14 mouse cellular contexts compared by ENCODE assay signal in the genomic region with DNA sequence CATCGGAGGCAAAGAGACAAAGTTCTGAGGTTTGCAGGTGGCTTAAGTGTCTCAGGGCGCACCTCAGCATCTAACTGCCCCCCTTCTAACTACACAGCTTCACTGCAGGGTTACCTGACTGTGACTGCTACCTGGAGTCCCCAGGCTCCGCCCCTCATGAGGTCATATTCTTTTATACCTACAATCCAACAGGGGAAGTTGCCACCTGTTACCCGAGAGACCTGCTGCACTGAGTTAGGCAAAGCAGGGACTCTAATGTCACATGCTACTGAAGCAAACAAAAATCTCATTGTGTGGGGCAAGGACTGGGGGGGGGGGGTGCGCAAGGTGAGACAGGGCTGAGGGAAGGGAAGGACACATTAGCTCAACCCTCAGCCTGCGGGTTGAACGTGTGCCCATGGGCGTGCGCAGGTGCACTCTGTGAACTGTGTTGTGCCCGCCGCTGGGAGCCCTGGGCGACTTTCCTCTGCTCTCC. TPM values are rescaled to one million over a fixed set of nuclear protein-coding genes. Genes with fewer than 3 reads are reported as not detected.
DNase-seq lines count a peak whose midpoint lies in the region; ATAC-seq and TF ChIP-seq lines count a peak whose summit lies in the region.
"Had no signal": no experiment of that assay in that cellular context is flagged by ENCODE, and none has a peak within 500 bp of the region (broad histone marks: within the 10 kb centered on the region; RNA-seq: fewer than 3 reads in every experiment).

Arhgef38 (minus strand) TSS at position 129 of the 475 bp plus-strand sequence.

- no peak within 1 kb of the TSS for H3K9ac ChIP-seq in forebrain, embryonic 11.5 days (ENCODE audit: low read length)
- H3K9ac ChIP-seq in forebrain, embryonic 16.5 days (replicated peaks; ENCODE audit: low read depth, low read length): no peak within 1 kb of the TSS
- H3K9ac ChIP-seq in ES-E14 (ENCODE audit: insufficient read depth, low read depth, low read length, poor library complexity, severe bottlenecking): no peak within 1 kb of the TSS
- H3K9ac ChIP-seq in kidney, embryonic 15.5 days: peak within 1 kb of the TSS; percentile 26; the same call in 1 of the 2 replicates
- H3K9ac ChIP-seq: hindbrain, embryonic 15.5 days had no signal

- in situ Hi-C loops in ES-E14 (cut with MboI; ENCODE audit: low sequenced_read_pairs in 2 of 2, unreplicated experiment in 2 of 2): no loop called here

- H3K9me3 ChIP-seq in forebrain, embryonic 11.5 days (ENCODE audit: control insufficient read depth, low read length): no peaks in the 10 kb centered on the region
- no peaks in the 10 kb centered on the region for H3K9me3 ChIP-seq in forebrain, embryonic 16.5 days (ENCODE audit: control insufficient read depth, low read length)
- no peaks in the 10 kb centered on the region for H3K9me3 ChIP-seq in ES-E14 (ENCODE audit: control insufficient read depth, insufficient read depth, low read depth, low read length)
- H3K9me3 ChIP-seq in kidney, embryonic 15.5 days (replicated peaks): no peaks in the 10 kb centered on the region
- H3K9me3 ChIP-seq: hindbrain, embryonic 15.5 days; megakaryocyte, embryonic 14.5 days had no signal

- H3K27me3 ChIP-seq in forebrain, embryonic 11.5 days (ENCODE audit: control insufficient read depth, insufficient read depth, low read length): no peaks in the 10 kb centered on the region
- H3K27me3 ChIP-seq in forebrain, embryonic 16.5 days (replicated peaks; ENCODE audit: control insufficient read depth, insufficient read depth, low read length): no peaks in the 10 kb centered on the region
- no peaks in the 10 kb centered on the region for H3K27me3 ChIP-seq in kidney, embryonic 15.5 days
- H3K27me3 ChIP-seq: hindbrain, embryonic 15.5 days had no signal

- no peak within 1 kb of the TSS for H3K4me3 ChIP-seq in forebrain, embryonic 11.5 days (ENCODE audit: low read depth, low read length)
- no peak within 1 kb of the TSS for H3K4me3 ChIP-seq in forebrain, embryonic 16.5 days (replicated peaks; ENCODE audit: low read length)
- H3K4me3 ChIP-seq in ES-E14 (ENCODE audit: insufficient read depth in 1 of 2, low read depth in 1 of 2, low read length in 2 of 2, poor library complexity in 1 of 2, severe bottlenecking in 1 of 2): peak within 1 kb of the TSS; percentile 43 to 47; a peak in 3 of 4 replicates
- peak within 1 kb of the TSS; percentile 42 for H3K4me3 ChIP-seq in kidney, embryonic 15.5 days (replicated peaks)
- H3K4me3 ChIP-seq: erythroblast, embryonic 14.5 days; hindbrain, embryonic 15.5 days; megakaryocyte, embryonic 14.5 days had no signal

- WGBS in forebrain, embryonic 11.5 days: 65% methylated on average over 12 of the region's 12 CpGs
- 55% methylated on average over 12 of the region's 12 CpGs for WGBS in forebrain, embryonic 16.5 days
- 46% methylated on average over 11 of the region's 12 CpGs for WGBS in kidney, embryonic 15.5 days

- peak; percentile 50; the same call in 1 of the 2 replicates for ATAC-seq in forebrain, embryonic 11.5 days (replicated peaks; ENCODE audit: low FRiP score)
- ATAC-seq in forebrain, embryonic 16.5 days: no peak
- ATAC-seq in kidney, embryonic 15.5 days (replicated peaks; ENCODE audit: low FRiP score): peak; percentile 91

- DNase-seq in forebrain, embryonic 11.5 days (ENCODE audit: low spot score): no peak
- no peak for DNase-seq in ES-E14 (ENCODE audit: low read depth, low spot score)
- peak; percentile 68 for DNase-seq in lung, postnatal 10 days
- DNase-seq in heart, adult 18-20 months: no peak
- no peak for DNase-seq in right cerebral cortex, adult 18-20 months
- no peak for DNase-seq in embryo, embryonic 10 days (ENCODE audit: low spot score)
- DNase-seq: gastrocnemius, postnatal 14 days; retina, postnatal 1 day; thymus, adult 18-20 months had no signal

- no peaks in the 10 kb centered on the region for H3K36me3 ChIP-seq in forebrain, embryonic 11.5 days (ENCODE audit: control insufficient read depth, insufficient read depth, low read length)
- no peaks in the 10 kb centered on the region for H3K36me3 ChIP-seq in forebrain, embryonic 16.5 days (ENCODE audit: control insufficient read depth, insufficient read depth)
- no peaks in the 10 kb centered on the region for H3K36me3 ChIP-seq in ES-E14 (ENCODE audit: control insufficient read depth, insufficient read depth, low read length, poor library complexity, severe bottlenecking)
- H3K36me3 ChIP-seq in kidney, embryonic 15.5 days: no peaks in the 10 kb centered on the region
- H3K36me3 ChIP-seq: hindbrain, embryonic 15.5 days had no signal

- no peaks in the 10 kb centered on the region for H3K4me1 ChIP-seq in forebrain, embryonic 11.5 days (replicated peaks; ENCODE audit: control insufficient read depth, insufficient read depth, low read length)
- no peaks in the 10 kb centered on the region for H3K4me1 ChIP-seq in forebrain, embryonic 16.5 days (replicated peaks; ENCODE audit: control insufficient read depth, insufficient read depth, low read length)
- H3K4me1 ChIP-seq in ES-E14 (ENCODE audit: control insufficient read depth in 2 of 2, insufficient read depth in 2 of 2, low read length in 2 of 2, poor library complexity in 1 of 2): 0 out of 4 replicates have a peak, but pooled peaks cover 0 to 3% of the 10 kb centered on the region in 2 experiments
- peaks cover 4% of the 10 kb centered on the region for H3K4me1 ChIP-seq in kidney, embryonic 15.5 days
- H3K4me1 ChIP-seq: hindbrain, embryonic 15.5 days; megakaryocyte, embryonic 14.5 days had no signal

- no peak within 1 kb of the TSS for H3K4me2 ChIP-seq in forebrain, embryonic 11.5 days (ENCODE audit: low read depth, low read length, severe bottlenecking)
- no peak within 1 kb of the TSS for H3K4me2 ChIP-seq in forebrain, embryonic 16.5 days (ENCODE audit: low read length)
- H3K4me2 ChIP-seq in kidney, embryonic 15.5 days: peak within 1 kb of the TSS; percentile 46
- H3K4me2 ChIP-seq: hindbrain, embryonic 15.5 days had no signal

- no peak within 1 kb of the TSS for H3K27ac ChIP-seq in forebrain, embryonic 11.5 days (ENCODE audit: low read depth, low read length)
- no peak within 1 kb of the TSS for H3K27ac ChIP-seq in forebrain, embryonic 16.5 days (ENCODE audit: low read length)
- no peak within 1 kb of the TSS for H3K27ac ChIP-seq in ES-E14 (ENCODE audit: insufficient read depth, low read depth, low read length, poor library complexity, severe bottlenecking)
- H3K27ac ChIP-seq in kidney, embryonic 15.5 days: peak within 1 kb of the TSS; percentile 90
- H3K27ac ChIP-seq: hindbrain, embryonic 15.5 days had no signal

TF ChIP-seq in ES-E14, 5 proteins besides CTCF, POLR2A, EP300 and RAD21:
- TF ChIP-seq ZNF384 (IDR thresholded peaks at IDR 0.05; ENCODE audit: low read depth, low read length) (no peak), CHD2 (IDR thresholded peaks at IDR 0.05; ENCODE audit: low read depth, low read length) (no peak), ZC3H11A (IDR thresholded peaks at IDR 0.05; ENCODE audit: borderline replicate concordance, low read depth, low read length) (no peak), HCFC1 (IDR thresholded peaks at IDR 0.05; ENCODE audit: borderline replicate concordance, insufficient read depth, low read length) (no peak)

RNA-seq across cellular contexts. Expression of gene Arhgef38, which starts in this region (rescaled TPM):
- polyA plus RNA-seq in forebrain, embryonic 11.5 days (2014; fragmentation: Nextera tagmentation; extraction: Ambion mirVana): 0.07 TPM in 1 of 2 replicates, not detected in the other
- 0.06 TPM in 1 of 2 replicates, not detected in the other for polyA plus RNA-seq in forebrain, embryonic 16.5 days (2015; fragmentation: Nextera tagmentation; extraction: Ambion mirVana)
- total RNA-seq in ES-E14 (2012; rRNA removed): 1.4 and 4.0 TPM in 2 replicates
- polyA plus RNA-seq in kidney, embryonic 15.5 days (2015; fragmentation: Nextera tagmentation; extraction: Ambion mirVana): 5.0 and 6.6 TPM in 2 replicates
- total RNA-seq in heart, adult 18-20 months (2021): under 1 TPM in 1 of 2 experiments, not detected in 1; 0.13 TPM
- total RNA-seq: gastrocnemius, postnatal 14 days had no signal
- polyA plus RNA-seq: erythroblast, embryonic 14.5 days; hindbrain, embryonic 15.5 days had no signal

Comparison
In these comparisons a context has a peak if more than half of its experiments do, and no peak if none do; other contexts are left out.
1. Peak in ATAC-seq in forebrain, embryonic 11.5 days; RNA of the gene not detected or under 1 TPM.
2. H3K4me3 ChIP-seq: peak in ES-E14 (2 of 2) and kidney, embryonic 15.5 days (single experiment); none in forebrain, embryonic 11.5 days (single experiment) and forebrain, embryonic 16.5 days (single experiment).